Mouse (Mus musculus) thymus, postnatal 10 days (tissue): ENCODE measurements around the gene Gm13278.
"Not testable (repeated sequence)": the region's sequence is repeated elsewhere in the genome, so short reads cannot be mapped to it uniquely, and the experiment has no call there.

Experiments
- DNase-seq, 2 experiments: peaks; one replicate each; pipeline ENCODE4 v3.0.0; 2021; ENCODE audit warnings: low spot score in 2 of 2

The Gm13278 gene

GRCm38 (mm10) chr4:88791250-88791649 lies at the start of gene Gm13278:
Gm13278 (plus strand) TSS chr4:88791550.
- not testable (repeated sequence) for DNase-seq

GRCm38 (mm10) chr4:88742771-88743371 lies 48.5 kb upstream of the Gm13278 start:
- DNase-seq, result no peak

- no peak for DNase-seq
These were observed 47.1 kb upstream of the Gm13278 start for GRCm38 (mm10) chr4:88744207-88744606.

- no peak for DNase-seq
These were observed 41.4 kb upstream of the Gm13278 start for GRCm38 (mm10) chr4:88749926-88750325.

- DNase-seq, result peak; percentile 61 to 83
These were observed 36.5 kb upstream of the Gm13278 start, which contains the start of gene Gm13271 for GRCm38 (mm10) chr4:88754818-88755340. Gm13271 (plus strand) TSS chr4:88754868.

GRCm38 (mm10) chr4:88756581-88757513 lies 34.5 kb upstream of the Gm13278 start:
- peak in 1 of 2 experiments; percentile 23 for DNase-seq

- peak; percentile 85 to 91 for DNase-seq
These were observed 33.7 kb upstream of the Gm13278 start for GRCm38 (mm10) chr4:88757628-88758031.

- not testable (repeated sequence) for DNase-seq
These were observed 32.6 kb upstream of the Gm13278 start for GRCm38 (mm10) chr4:88758751-88759150.

GRCm38 (mm10) chr4:88759610-88760268 lies 31.6 kb upstream of the Gm13278 start, which contains the start of gene Gm13283:
Gm13283 (plus strand) TSS chr4:88760119.
- peak; percentile 43 to 53 for DNase-seq

GRCm38 (mm10) chr4:88760431-88760830 lies 30.9 kb upstream of the Gm13278 start:
- DNase-seq, result not testable (repeated sequence)

GRCm38 (mm10) chr4:88761776-88762175 lies 29.6 kb upstream of the Gm13278 start:
- DNase-seq, result peak; percentile 90 to 93

GRCm38 (mm10) chr4:88762341-88762740 lies 29.0 kb upstream of the Gm13278 start:
- not testable (repeated sequence) for DNase-seq

GRCm38 (mm10) chr4:88763384-88764018 lies 27.8 kb upstream of the Gm13278 start:
- DNase-seq, result not testable (repeated sequence)

GRCm38 (mm10) chr4:88773534-88773933 lies 17.8 kb upstream of the Gm13278 start, which contains the start of gene Gm13290:
Gm13290 (plus strand) TSS chr4:88773834.
- DNase-seq, result not testable (repeated sequence)

GRCm38 (mm10) chr4:88776622-88777021 lies 14.7 kb upstream of the Gm13278 start, which contains the start of gene Gm13289:
Gm13289 (plus strand) TSS chr4:88776922.
- not testable (repeated sequence) for DNase-seq

- not testable (repeated sequence) for DNase-seq
These were observed 11.8 kb upstream of the Gm13278 start, which contains the start of gene Gm13272 for GRCm38 (mm10) chr4:88779550-88779949. Gm13272 (plus strand) TSS chr4:88779850.

GRCm38 (mm10) chr4:88780320-88780719 lies 11.0 kb upstream of the Gm13278 start:
- DNase-seq, result not testable (repeated sequence)

GRCm38 (mm10) chr4:88781831-88782230 lies 9.5 kb upstream of the Gm13278 start, which contains the start of gene Ifnz:
Ifnz (plus strand) TSS chr4:88782131.
- not testable (repeated sequence) for DNase-seq

- not testable (repeated sequence) for DNase-seq
These were observed 9.0 kb upstream of the Gm13278 start for GRCm38 (mm10) chr4:88782335-88782734.

- DNase-seq, result not testable (repeated sequence)
These were observed 5.9 kb upstream of the Gm13278 start, which contains the start of gene Gm13276 for GRCm38 (mm10) chr4:88785409-88785808. Gm13276 (plus strand) TSS chr4:88785709.

GRCm38 (mm10) chr4:88788402-88788801 lies 2.9 kb upstream of the Gm13278 start, which contains the start of gene Gm13277:
Gm13277 (plus strand) TSS chr4:88788632.
- peak; percentile 61 to 66 for DNase-seq
